Mouse (Mus musculus) retina, adult 2 months (tissue): ENCODE results near the gene Map3k7cl.

Experiments
- DNase-seq: peaks from one replicate; pipeline ENCODE4 v3.0.0-alpha.2; 2012; ENCODE audit warnings: low read depth, low spot score

Gene Map3k7cl

DNA sequence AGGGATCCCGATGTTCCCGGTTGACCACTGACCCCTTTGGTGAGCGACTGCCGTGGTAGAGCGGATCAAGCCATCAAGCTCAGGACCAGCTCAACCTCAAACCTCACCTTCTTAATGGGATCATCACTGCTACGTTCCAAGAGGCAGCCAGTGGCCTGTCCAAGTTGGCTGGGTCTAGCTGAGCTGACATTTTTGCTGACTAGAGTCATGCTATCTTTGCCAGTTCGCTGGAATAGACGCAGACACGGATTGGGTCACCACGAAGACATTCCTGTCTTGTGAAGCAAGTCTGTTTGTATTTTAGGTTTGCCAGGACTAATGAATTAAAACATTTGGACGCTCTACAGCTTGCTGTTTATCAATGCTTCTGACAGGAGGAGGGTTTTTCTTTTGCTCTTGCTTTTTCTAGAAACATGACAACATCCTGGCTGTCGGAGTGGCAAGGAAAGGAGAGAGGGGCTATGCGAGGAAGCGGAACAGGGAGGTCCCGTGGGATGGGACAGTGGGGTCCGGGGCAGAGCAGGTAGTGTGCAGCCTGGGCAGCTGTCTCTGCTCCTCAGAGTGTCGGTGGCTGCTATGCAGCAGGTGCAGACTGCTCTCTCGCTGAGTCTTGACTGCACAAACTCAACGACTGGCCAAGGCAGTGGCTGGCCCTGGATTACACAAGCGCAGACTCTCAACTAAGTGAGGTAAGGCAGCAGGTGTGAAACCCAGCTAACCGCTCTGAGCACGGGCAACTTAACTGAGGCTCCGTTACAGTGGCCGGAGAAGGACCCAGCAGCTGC, at the start of gene Map3k7cl:
Gene Map3k7cl, plus strand, starts transcription at position 424 of the 785 bp plus-strand sequence.
- no peak for DNase-seq

DNA sequence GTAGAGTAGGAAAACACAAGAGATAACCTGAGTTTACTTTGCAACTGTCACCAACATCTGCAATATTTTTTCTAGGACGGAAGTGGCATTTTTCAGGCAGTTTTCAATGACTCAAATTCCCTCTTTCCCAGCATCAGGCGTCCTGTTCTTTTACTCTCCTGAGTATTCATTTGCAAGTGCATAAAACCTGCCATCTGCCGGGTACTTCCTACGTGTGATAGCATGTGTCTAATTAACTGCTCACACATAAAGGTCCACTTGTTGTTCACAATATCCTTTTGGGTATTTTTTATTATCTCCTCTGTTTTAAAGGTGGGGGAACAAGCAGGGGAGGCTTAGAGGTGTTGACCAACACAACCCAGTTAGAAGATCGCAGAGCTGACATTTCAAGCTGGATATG, 41.4 kb upstream of the Map3k7cl start:
- no peak for DNase-seq

DNA sequence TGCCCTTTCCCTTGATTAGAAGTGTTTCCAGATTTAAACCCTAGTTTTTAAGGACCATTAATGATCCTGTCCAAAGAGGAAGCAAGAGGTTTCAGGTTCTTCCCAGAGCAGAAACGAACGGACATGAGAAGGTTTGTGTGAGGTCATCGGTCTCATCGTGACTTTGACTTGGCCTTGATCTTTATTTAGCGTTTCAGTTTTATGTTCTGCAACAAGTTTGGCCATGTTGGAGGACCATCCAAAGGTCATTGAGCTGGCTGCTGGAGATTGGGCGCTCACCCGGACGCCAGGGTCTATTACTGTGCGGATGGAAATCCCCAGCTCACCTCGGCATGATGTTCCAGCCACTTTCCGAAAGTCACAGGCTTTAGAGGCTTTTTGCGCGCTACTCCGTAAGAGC, 40.8 kb upstream of the Map3k7cl start:
- DNase-seq = no peak

- DNase-seq = no peak
Observed at GRCm38 (mm10) chr16:87524228-87524627, 28.9 kb upstream of the Map3k7cl start.

- DNase-seq = no peak
Observed at GRCm38 (mm10) chr16:87527553-87528249, 25.4 kb upstream of the Map3k7cl start.

- no peak for DNase-seq
Observed at GRCm38 (mm10) chr16:87528755-87529154, 24.4 kb upstream of the Map3k7cl start.

GRCm38 (mm10) chr16:87548348-87548747, 4.8 kb upstream of the Map3k7cl start:
- DNase-seq = no peak

DNA sequence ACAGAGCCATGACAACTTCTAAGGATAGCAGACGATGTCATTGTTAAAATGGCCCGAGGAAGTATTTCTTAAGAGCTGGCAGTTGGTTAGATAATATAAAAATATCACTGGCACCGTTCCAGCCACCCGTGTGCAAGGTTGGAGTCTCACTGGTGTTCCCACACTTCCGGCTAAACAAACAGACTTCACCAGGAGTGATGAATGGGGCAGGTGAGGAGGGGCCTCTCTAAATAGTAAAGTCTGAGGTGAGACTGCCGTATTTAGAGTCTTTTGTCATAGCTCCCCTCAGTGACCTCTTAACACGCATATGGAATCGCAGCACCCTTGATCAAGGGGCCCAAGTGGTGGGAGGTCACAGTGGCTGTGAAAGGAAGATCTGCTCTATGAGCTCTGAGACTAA, 3.2 kb downstream of the Map3k7cl start:
- DNase-seq = no peak

DNA sequence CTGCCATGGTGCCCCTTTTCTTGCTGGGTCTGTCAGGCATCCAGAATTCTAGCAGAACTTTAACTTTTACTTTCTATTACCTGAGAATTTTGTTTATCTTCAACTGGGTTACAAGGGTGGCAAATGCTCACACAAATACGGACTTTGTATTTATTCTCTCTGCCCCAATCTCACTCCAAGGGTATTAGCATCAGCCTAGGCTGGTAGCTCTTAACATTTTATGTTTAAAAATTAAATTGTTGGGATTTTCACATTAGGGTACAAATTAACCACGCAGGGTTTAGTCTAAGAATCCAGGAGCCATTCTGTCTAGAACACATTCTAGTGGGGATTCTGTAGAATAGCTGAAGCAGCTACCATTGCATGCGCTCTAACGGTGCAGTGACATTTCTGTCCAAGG, 8.4 kb downstream of the Map3k7cl start:
- no peak for DNase-seq

GRCm38 (mm10) chr16:87563524-87563923, 10.4 kb downstream of the Map3k7cl start:
- no peak for DNase-seq

DNA sequence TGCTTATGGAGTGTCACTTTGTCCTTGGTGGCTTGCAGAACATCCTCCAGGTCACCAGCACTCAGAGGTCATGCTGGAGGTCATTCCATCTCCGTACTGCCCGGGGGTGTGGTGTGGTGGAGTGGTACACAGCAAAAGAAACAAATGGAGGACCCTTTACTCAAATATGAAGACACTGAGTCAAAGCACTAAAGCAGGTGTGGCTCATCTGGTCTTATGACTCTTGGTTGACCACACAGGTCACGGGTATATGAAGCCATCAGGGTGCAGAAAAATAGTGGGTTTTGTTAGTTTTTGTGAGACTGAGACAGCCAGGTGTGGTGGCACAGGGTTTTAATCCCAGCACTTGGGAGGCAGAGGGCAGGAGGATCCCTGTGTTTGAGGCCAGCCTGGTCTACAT, 11.4 kb downstream of the Map3k7cl start:
- DNase-seq = no peak

DNA sequence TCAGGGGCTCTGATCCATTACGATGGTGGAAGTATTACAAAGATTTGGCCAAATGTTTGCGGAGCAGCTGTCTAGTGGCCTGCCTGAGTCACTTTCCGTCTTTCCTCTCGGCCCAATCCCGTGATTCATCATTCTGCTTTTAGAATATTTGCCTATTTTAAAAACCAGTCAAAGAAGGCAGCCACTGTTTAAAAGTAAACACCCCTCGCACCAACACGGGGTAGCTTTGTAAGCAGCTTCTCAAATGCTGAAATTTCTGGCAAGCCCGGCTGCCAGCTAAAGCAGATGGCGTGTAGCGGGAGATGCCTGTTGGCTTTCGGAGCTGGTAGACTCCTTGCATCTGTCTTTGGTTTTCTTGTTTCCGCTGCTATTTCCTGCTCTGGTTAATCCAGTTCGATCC, 14.4 kb downstream of the Map3k7cl start:
- DNase-seq = no peak

- no peak for DNase-seq
Observed at GRCm38 (mm10) chr16:87568241-87568640, 15.1 kb downstream of the Map3k7cl start.

GRCm38 (mm10) chr16:87569576-87570105, 16.5 kb downstream of the Map3k7cl start:
- no peak for DNase-seq

- no peak for DNase-seq
Observed at GRCm38 (mm10) chr16:87570334-87570733, 17.2 kb downstream of the Map3k7cl start.

GRCm38 (mm10) chr16:87573409-87573808, 20.3 kb downstream of the Map3k7cl start:
- DNase-seq = no peak

GRCm38 (mm10) chr16:87574160-87574559, 21.0 kb downstream of the Map3k7cl start:
- DNase-seq = no peak

DNA sequence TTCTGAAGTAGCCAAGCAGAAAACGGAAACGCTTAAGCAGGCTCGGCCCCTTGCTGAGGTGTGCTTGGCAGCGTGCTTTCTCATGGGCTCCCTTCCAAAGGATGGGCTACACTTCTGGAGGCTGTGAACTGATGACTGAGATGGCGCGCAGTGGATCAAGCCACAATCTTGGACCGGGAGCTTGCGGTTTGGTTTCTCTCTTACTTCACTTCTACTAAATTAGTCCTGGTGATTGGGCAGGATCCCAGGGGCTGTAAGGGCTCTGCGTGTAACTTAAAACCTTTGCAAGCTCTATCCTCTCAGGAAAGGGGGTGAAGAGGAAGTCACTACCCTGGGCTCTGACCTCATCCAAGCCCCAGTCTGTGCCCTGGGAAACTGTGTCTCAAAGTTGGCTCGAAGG, 22.5 kb downstream of the Map3k7cl start:
- no peak for DNase-seq

- no peak for DNase-seq
Observed at GRCm38 (mm10) chr16:87578881-87579280, 25.8 kb downstream of the Map3k7cl start.

- no peak for DNase-seq
Observed at GRCm38 (mm10) chr16:87579462-87579861, 26.3 kb downstream of the Map3k7cl start.

DNA sequence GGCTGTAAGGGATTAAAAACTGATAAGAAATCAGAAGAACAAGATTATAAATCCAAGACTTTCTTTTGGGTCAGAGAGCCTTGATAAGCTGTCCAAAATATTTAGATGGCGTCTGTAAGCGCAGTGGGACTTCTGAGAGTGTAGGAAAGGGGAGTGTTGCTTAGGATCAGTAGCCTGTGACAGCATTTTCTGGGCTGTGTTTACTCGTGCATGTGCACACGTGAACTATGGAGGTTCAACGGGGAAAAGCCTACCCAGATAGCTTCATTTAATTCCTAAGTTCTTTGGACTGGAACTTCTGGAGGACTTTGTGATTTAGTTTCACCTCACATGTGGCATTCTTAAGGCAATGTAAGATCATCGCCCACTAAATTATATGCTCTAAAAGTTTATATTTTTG, 29.6 kb downstream of the Map3k7cl start:
- no peak for DNase-seq

DNA sequence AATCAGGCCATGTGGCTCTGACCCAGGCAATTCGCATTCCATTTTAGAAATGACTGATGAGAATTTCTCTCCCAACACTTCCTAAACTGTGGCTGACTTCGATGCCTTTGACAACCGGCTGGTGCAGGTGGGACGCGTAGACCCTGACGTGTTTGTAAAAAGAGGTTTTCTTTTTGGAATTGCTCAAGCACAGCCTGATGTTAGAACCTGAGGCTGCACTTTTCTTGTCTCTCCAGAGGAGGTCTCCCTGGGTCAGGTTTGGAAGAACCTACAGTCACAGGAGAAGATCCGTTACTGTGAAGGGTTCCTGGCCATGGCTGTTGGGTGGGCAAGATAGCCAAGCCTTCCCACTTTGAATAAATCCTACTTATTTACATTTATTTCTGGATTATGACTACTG, 31.5 kb downstream of the Map3k7cl start:
- DNase-seq = no peak
